Mouse (Mus musculus) liver, embryonic 11.5 days (tissue): ENCODE data around the gene Pgap2. TPM values are rescaled to one million over a fixed set of nuclear protein-coding genes. Genes with fewer than 3 reads are reported as not detected.

Experiments used
- polyA plus RNA-seq: library from polyadenylated mRNA; unstranded; fragments of >200 nt; fragmentation: Nextera tagmentation; extraction: Ambion mirVana; gene quantifications from 2 replicates; pipeline ENCODE4 v1.2.1, GENCODE M21; 2014

The Pgap2 gene
- polyA plus RNA-seq, 1 experiment from 2014 or later: 40.0 TPM

Other genes with a start within 250 kb of the Pgap2 start
- 2.4 and 3.9 TPM in 2 replicates for gene Il18bp, start 191.5 kb upstream of the Pgap2 start, polyA plus RNA-seq
- gene Rnf121, start 144.7 kb upstream of the Pgap2 start, polyA plus RNA-seq: 16.4 and 16.7 TPM in 2 replicates
- 19.5 and 24.6 TPM in 2 replicates for gene Xndc1, start 144.7 kb upstream of the Pgap2 start, polyA plus RNA-seq
- 0.71 and 0.81 TPM in 2 replicates for gene Xntrpc, start 144.5 kb upstream of the Pgap2 start, polyA plus RNA-seq
- not detected in 2 replicates for gene Trpc2, start 127.1 kb upstream of the Pgap2 start, polyA plus RNA-seq
- 0.38 and 1.1 TPM in 2 replicates for gene Art1, start 108.5 kb upstream of the Pgap2 start, polyA plus RNA-seq
- 0.58 and 0.78 TPM in 2 replicates for gene Art5, start 100.7 kb upstream of the Pgap2 start, polyA plus RNA-seq
- not detected in 2 replicates for gene Chrna10, start 93.4 kb upstream of the Pgap2 start, polyA plus RNA-seq
- gene Nup98, start within 50 bp of the Pgap2 start, polyA plus RNA-seq: 42.0 and 45.8 TPM in 2 replicates
- 76.8 and 81.1 TPM in 2 replicates for gene Rhog, start 45.8 kb downstream of the Pgap2 start, polyA plus RNA-seq
- 22.0 and 23.3 TPM in 2 replicates for gene Stim1, start 57.6 kb downstream of the Pgap2 start, polyA plus RNA-seq
- gene Rrm1, start 231.5 kb downstream of the Pgap2 start, polyA plus RNA-seq: 284 and 324 TPM in 2 replicates